Mouse (Mus musculus): ENCODE measurements around the gene Ifngr1.

GRCm38 (mm10) chr10:19589626-19590025 lies 2.1 kb upstream of the Ifngr1 start:
- TF ChIP-seq MXI1 (IDR thresholded peaks at IDR 0.05; ENCODE audit: low read depth, low read length) (0 out of 2 replicates have a peak, but pooled peaks have one; percentile 16), CTCF (IDR thresholded peaks at IDR 0.05 in 2 of 3, conservative IDR thresholded peaks at IDR 0.05 in 1 of 3; ENCODE audit: control insufficient read depth in 1 of 3, insufficient read depth in 1 of 3, low read depth in 2 of 3, low read length in 3 of 3, poor library complexity in 1 of 3, severe bottlenecking in 1 of 3) (no peak), CHD2 (IDR thresholded peaks at IDR 0.05; ENCODE audit: low read length) (no peak), RAD21 (IDR thresholded peaks at IDR 0.05; ENCODE audit: low read depth, low read length) (no peak), TAL1 (IDR thresholded peaks at IDR 0.05; ENCODE audit: low read length) (no peak), HCFC1 (IDR thresholded peaks at IDR 0.05; ENCODE audit: low read depth, low read length) (peak; percentile 57), ZNF384 (IDR thresholded peaks at IDR 0.05; ENCODE audit: low read depth, low read length) (no peak), NRF1 (IDR thresholded peaks at IDR 0.05; ENCODE audit: insufficient read depth, low read depth, low read length, poor library complexity, severe bottlenecking) (0 out of 2 replicates have a peak, but pooled peaks have one; percentile 22), POLR2A (IDR thresholded peaks at IDR 0.05; ENCODE audit: control insufficient read depth in 1 of 2, insufficient read depth in 1 of 2, low read depth in 1 of 2, low read length in 2 of 2, poor library complexity in 1 of 2) (no peak), JUND (IDR thresholded peaks at IDR 0.05; ENCODE audit: low read depth, low read length) (no peak), ZMIZ1 (IDR thresholded peaks at IDR 0.05; ENCODE audit: low read depth, low read length) (no peak), GATA1 (IDR thresholded peaks at IDR 0.05; ENCODE audit: low read depth, low read length) (peak; percentile 40; the same call in 1 of the 2 replicates)

Measured in MEL (cell line).